Mouse (Mus musculus) intestine, embryonic 16.5 days (tissue): ENCODE results near the gene Sgtb. TPM values are rescaled to one million over a fixed set of nuclear protein-coding genes. Genes with fewer than 3 reads are reported as not detected.

Experiments used
- ATAC-seq: fragments of 200-750 bp; cut with Nextera tagmentation; 2 replicates; pipeline ENCODE4 v1.8.0; 2017; ENCODE audit warnings: moderate TSS enrichment, moderate library complexity
- H3K27ac ChIP-seq: fragments of 300-500 bp; sonication (generic); 2 replicates; pipeline ENCODE4 v1.5.1; 2014; ENCODE audit warnings: mild to moderate bottlenecking, low read length
- H3K27me3 ChIP-seq: fragments of 300-500 bp; sonication (generic); replicated peaks from 2 replicates; pipeline ENCODE4 v1.6.1; 2014; ENCODE audit warnings: low read length, control low read depth, mixed read lengths; ENCODE audit not compliant: control insufficient read depth, insufficient read depth
- H3K36me3 ChIP-seq: fragments of 300-500 bp; sonication (generic); 2 replicates; pipeline ENCODE4 v1.6.1; 2014; ENCODE audit warnings: low read length, control low read depth; ENCODE audit not compliant: control insufficient read depth, insufficient read depth
- H3K4me1 ChIP-seq: fragments of 300-500 bp; sonication (generic); 2 replicates; pipeline ENCODE4 v1.6.1; 2014; ENCODE audit warnings: low read length, control low read depth, mixed read lengths; ENCODE audit not compliant: control insufficient read depth, insufficient read depth
- H3K4me2 ChIP-seq: fragments of 300-500 bp; sonication (generic); 2 replicates; pipeline ENCODE4 v1.6.1; 2014; ENCODE audit warnings: low read depth, low read length, control low read depth
- H3K4me3 ChIP-seq: fragments of 300-500 bp; sonication (generic); 2 replicates; pipeline ENCODE4 v1.5.1; 2014; ENCODE audit warnings: mild to moderate bottlenecking, low read length
- H3K9ac ChIP-seq: fragments of 300-500 bp; sonication (generic); 2 replicates; pipeline ENCODE4 v1.6.1; 2014; ENCODE audit warnings: low read depth, low read length
- H3K9me3 ChIP-seq: fragments of 300-500 bp; sonication (generic); 2 replicates; pipeline ENCODE4 v1.6.1; 2016; ENCODE audit warnings: low read length, control low read depth; ENCODE audit not compliant: control insufficient read depth
- WGBS: fragments of 180-500 bp; shearing (Covaris S2); extraction: QIAGEN DNeasy Blood & Tissue Kit; methylation state at CpG from one replicate; pipeline ENCODE4 v1.1.7; 2014; 5-methylcytosine and 5-hydroxymethylcytosine counted together
- polyA plus RNA-seq: library from polyadenylated mRNA; unstranded; fragments of >200 nt; fragmentation: Nextera tagmentation; extraction: Ambion mirVana; gene quantifications from 2 replicates; pipeline ENCODE4 v1.2.1, GENCODE M21; 2015

The Sgtb gene
- polyA plus RNA-seq, 1 experiment from 2014 or later = 3.3 TPM

- Histone ChIP-seq H3K4me1 (no peaks in the 10 kb centered on the region), H3K4me2 (no peak overlapping the region), H3K27ac (no peak overlapping the region), H3K9ac (no peak overlapping the region), H3K27me3 (no peaks in the 10 kb centered on the region), H3K9me3 (no peaks in the 10 kb centered on the region), H3K4me3 (no peak overlapping the region), H3K36me3 (0 out of 2 replicates have a peak, but pooled peaks cover 6% of the 10 kb centered on the region)
- no peak for ATAC-seq
- WGBS = 84% methylated on average over 7 of the region's 7 CpGs
These were observed 45.6 kb downstream of the Sgtb start for GRCm38 (mm10) chr13:104155106-104155505.

- Histone ChIP-seq H3K9me3 (no peaks in the 10 kb centered on the region), H3K4me3 (no peak overlapping the region), H3K27ac (no peak overlapping the region), H3K4me1 (no peaks in the 10 kb centered on the region), H3K27me3 (no peaks in the 10 kb centered on the region), H3K36me3 (0 out of 2 replicates have a peak, but pooled peaks cover 10% of the 10 kb centered on the region), H3K4me2 (no peak overlapping the region), H3K9ac (no peak overlapping the region)
- no peak for ATAC-seq
- WGBS = 67% methylated on average over 1 of the region's 1 CpGs
These were observed 46.1 kb downstream of the Sgtb start for GRCm38 (mm10) chr13:104155686-104156085.

- ATAC-seq = no peak
- Histone ChIP-seq H3K27ac (no peak overlapping the region), H3K4me1 (peaks cover 5% of the 10 kb centered on the region; the same call in 1 of the 2 replicates), H3K9me3 (no peaks in the 10 kb centered on the region), H3K9ac (no peak overlapping the region), H3K4me3 (no peak overlapping the region), H3K36me3 (no peaks in the 10 kb centered on the region), H3K4me2 (no peak overlapping the region), H3K27me3 (no peaks in the 10 kb centered on the region)
- 72% methylated on average over 5 of the region's 5 CpGs for WGBS
These were observed 62.2 kb downstream of the Sgtb start for GRCm38 (mm10) chr13:104171711-104172110.

GRCm38 (mm10) chr13:104172498-104172897 is 63.0 kb downstream of the Sgtb start:
- H3K27me3 ChIP-seq = no peaks in the 10 kb centered on the region
- H3K4me1 ChIP-seq = peaks cover 5% of the 10 kb centered on the region; the same call in 1 of the 2 replicates
- no peak overlapping the region for H3K4me2 ChIP-seq
- no peak overlapping the region for H3K4me3 ChIP-seq
- no peak overlapping the region for H3K9ac ChIP-seq
- no peaks in the 10 kb centered on the region for H3K36me3 ChIP-seq
- no peak for ATAC-seq
- H3K27ac ChIP-seq = no peak overlapping the region
- H3K9me3 ChIP-seq = no peaks in the 10 kb centered on the region

GRCm38 (mm10) chr13:104176874-104177273 is 67.3 kb downstream of the Sgtb start:
- 61% methylated on average over 3 of the region's 3 CpGs for WGBS
- no peaks in the 10 kb centered on the region for H3K36me3 ChIP-seq
- no peak for ATAC-seq
- H3K27ac ChIP-seq = no peak overlapping the region
- H3K4me2 ChIP-seq = peak overlapping the region; percentile 52
- no peak overlapping the region for H3K9ac ChIP-seq
- H3K4me3 ChIP-seq = peak overlapping the region; percentile 39
- peaks cover 5% of the 10 kb centered on the region; the same call in 1 of the 2 replicates for H3K4me1 ChIP-seq
- no peaks in the 10 kb centered on the region for H3K27me3 ChIP-seq
- no peaks in the 10 kb centered on the region for H3K9me3 ChIP-seq

GRCm38 (mm10) chr13:104177796-104178649 is 68.5 kb downstream of the Sgtb start, which contains the start of gene Trappc13:
Trappc13 (minus strand) TSS chr13:104178469.
- Histone ChIP-seq H3K9ac (peak within 1 kb of the TSS; percentile 78), H3K27me3 (no peaks in the 10 kb centered on the region), H3K36me3 (no peaks in the 10 kb centered on the region), H3K4me2 (peak within 1 kb of the TSS; percentile 65), H3K9me3 (no peaks in the 10 kb centered on the region), H3K27ac (peak within 1 kb of the TSS; percentile 72), H3K4me1 (peaks cover 3% of the 10 kb centered on the region; the same call in 1 of the 2 replicates), H3K4me3 (peak within 1 kb of the TSS; percentile 81)
- WGBS = under 1% methylated on average over 32 of the region's 32 CpGs
- ATAC-seq = peak; percentile 93

GRCm38 (mm10) chr13:104178650-104179121 is 69.1 kb downstream of the Sgtb start, which contains the start of gene Trim23:
Trim23 (plus strand) TSS chr13:104178797.
- Histone ChIP-seq H3K27ac (peak within 1 kb of the TSS; percentile 72), H3K4me3 (peak within 1 kb of the TSS; percentile 81), H3K4me1 (peaks cover 3% of the 10 kb centered on the region; the same call in 1 of the 2 replicates), H3K9ac (peak within 1 kb of the TSS; percentile 78), H3K4me2 (peak within 1 kb of the TSS; percentile 65), H3K36me3 (no peaks in the 10 kb centered on the region), H3K27me3 (no peaks in the 10 kb centered on the region), H3K9me3 (no peaks in the 10 kb centered on the region)
- WGBS = under 1% methylated on average over 38 of the region's 38 CpGs
- peak; percentile 99 for ATAC-seq

GRCm38 (mm10) chr13:104179176-104179888 is 69.8 kb downstream of the Sgtb start:
- no peaks in the 10 kb centered on the region for H3K27me3 ChIP-seq
- 0 out of 2 replicates have a peak, but pooled peaks have one; percentile 7 for ATAC-seq
- no peaks in the 10 kb centered on the region for H3K36me3 ChIP-seq
- 16% methylated on average over 13 of the region's 13 CpGs for WGBS
- H3K4me2 ChIP-seq = peak overlapping the region; percentile 65
- peak overlapping the region; percentile 67; the same call in 1 of the 2 replicates for H3K27ac ChIP-seq
- peak overlapping the region; percentile 78 for H3K9ac ChIP-seq
- H3K9me3 ChIP-seq = no peaks in the 10 kb centered on the region
- H3K4me1 ChIP-seq = peaks cover 3% of the 10 kb centered on the region; the same call in 1 of the 2 replicates
- H3K4me3 ChIP-seq = peak overlapping the region; percentile 81

GRCm38 (mm10) chr13:104187357-104187756 is 77.8 kb downstream of the Sgtb start:
- no peak overlapping the region for H3K4me3 ChIP-seq
- H3K36me3 ChIP-seq = no peaks in the 10 kb centered on the region
- WGBS = 79% methylated on average over 4 of the region's 4 CpGs
- H3K9ac ChIP-seq = no peak overlapping the region
- H3K4me1 ChIP-seq = no peaks in the 10 kb centered on the region
- H3K27ac ChIP-seq = no peak overlapping the region
- H3K27me3 ChIP-seq = no peaks in the 10 kb centered on the region
- no peaks in the 10 kb centered on the region for H3K9me3 ChIP-seq
- H3K4me2 ChIP-seq = no peak overlapping the region
- ATAC-seq = peak; percentile 70
